Mouse (Mus musculus) fat pad, adult 2 months (tissue): ENCODE data around the gene Slc37a2.
A peak's percentile ranks its signal among the peaks of the same experiment; 100 is the strongest.

Experiments
- DNase-seq: peaks from one replicate; pipeline ENCODE4 v3.0.0-alpha.2; 2011; ENCODE audit warnings: low read depth, low spot score; ENCODE audit errors: extremely low read depth

Slc37a2 gene

DNA sequence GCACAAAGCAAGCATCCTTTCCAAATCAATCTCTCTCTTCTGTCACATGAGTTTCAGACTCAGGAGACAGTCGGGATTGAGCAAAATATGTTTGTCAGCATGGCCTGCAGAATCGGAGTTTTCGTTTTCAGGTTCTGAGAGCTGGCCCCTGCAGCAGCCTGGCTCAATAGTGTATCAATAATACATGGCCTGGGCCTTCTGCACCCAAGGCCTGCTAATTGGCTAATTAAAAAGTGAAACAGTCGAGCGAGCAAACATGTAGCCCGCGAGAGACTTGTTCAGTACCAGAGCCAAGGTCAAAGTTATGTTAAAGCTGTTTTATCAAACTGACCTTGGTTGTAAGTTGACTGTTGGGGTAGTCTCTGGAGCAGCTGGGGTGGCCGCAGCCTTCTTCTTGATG is 34.8 kb downstream of the Slc37a2 start:
- no peak for DNase-seq

DNA sequence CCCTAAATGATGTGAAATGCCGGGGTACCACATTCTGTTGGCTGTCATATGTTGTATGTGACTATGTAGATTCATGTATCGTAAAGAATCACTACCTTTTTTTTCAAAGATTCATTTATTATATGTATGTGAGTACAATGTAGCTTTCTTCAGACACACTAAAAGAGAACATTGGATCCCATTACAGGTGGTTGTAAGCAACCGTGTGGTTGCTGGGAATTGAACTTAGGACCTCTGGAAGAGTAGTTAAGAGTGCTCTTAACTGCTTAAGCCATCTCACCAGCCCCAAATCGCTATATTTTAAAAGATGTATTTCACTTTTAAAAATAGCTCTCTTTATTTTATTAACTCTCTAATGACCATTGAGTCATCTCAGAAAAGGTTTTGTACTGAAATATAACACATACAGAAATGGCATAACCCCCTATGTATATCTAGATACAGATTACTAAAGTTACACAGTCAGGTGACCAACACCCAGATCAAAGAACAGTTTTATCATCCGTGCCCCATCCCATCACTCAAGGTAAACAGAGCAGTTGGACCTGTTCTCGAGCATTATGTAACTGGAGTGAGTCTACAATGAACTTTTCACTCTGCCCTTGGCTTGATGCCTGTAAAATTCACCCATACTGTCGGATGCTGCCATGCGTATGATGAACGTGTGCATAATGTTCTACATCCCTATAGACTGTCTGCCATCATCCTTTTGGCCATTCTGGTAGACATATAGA is 41.0 kb downstream of the Slc37a2 start:
- no peak for DNase-seq

GRCm38 (mm10) chr9:37213060-37213738 is 42.3 kb downstream of the Slc37a2 start:
- no peak for DNase-seq

- peak; percentile 99 for DNase-seq
These were observed 47.6 kb downstream of the Slc37a2 start, which contains the start of gene Tmem218 for GRCm38 (mm10) chr9:37207929-37208411. Tmem218 (plus strand) TSS chr9:37208223.

DNA sequence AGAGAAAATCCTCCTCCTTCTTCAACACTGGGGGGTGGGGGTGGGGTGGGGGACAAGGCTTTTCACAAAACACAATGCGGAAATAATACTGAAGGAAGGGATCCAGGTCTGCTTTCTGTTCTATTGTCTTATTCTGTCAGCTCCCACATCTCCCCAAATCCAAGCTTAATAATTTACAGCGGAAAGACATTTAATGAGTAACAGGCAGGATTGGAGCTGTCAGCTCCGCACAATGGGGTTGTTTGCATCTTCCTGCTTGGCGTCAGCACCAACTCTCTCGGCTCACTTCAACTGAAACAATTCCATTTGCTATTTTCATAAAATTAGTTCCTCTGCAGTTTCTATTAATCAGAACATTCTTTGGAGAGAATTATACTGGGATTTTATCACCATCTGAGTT is 51.7 kb downstream of the Slc37a2 start:
- DNase-seq = no peak

DNA sequence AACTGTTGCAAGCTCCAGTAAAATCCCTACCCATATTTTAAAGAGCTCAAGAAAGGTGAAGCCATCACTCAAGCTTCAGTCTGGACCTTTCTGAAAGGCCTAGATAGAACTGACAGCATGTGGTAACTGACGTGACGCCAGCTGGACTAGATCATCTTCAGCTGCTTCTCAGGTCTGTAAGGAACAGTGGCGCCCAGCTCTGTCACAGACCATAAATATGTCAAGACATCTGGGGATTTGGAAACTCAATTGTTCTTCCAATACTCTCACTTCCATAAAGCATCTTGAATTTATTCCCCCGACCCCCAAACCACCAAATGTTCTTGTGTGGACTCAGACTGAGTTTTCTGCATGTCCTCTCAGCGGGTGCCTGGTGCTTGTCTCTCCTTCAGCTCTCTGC is 55.1 kb downstream of the Slc37a2 start:
- no peak for DNase-seq

- no peak for DNase-seq
These were observed 58.5 kb downstream of the Slc37a2 start for GRCm38 (mm10) chr9:37197067-37197466.

DNA sequence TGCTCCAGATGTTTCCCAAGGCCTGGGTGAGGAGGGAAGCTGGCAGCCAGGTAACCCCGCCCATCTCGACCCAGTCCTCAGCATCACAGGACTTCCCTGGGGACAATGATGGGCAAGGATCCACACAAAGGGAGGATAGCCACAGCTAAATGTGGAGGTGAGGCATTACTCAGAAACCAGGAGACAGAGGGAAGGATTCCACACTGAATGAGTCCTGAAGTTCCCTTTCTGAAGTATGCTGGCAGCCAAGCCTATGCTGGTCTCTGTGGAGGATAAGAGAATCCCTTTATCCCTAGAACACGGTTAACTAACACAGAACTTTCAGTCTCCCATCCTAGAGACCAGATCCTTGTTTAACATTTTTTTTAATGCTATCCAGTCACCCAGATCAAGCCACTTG is 67.5 kb downstream of the Slc37a2 start:
- DNase-seq = no peak

- DNase-seq = no peak
These were observed 68.1 kb downstream of the Slc37a2 start for GRCm38 (mm10) chr9:37187407-37187806.

GRCm38 (mm10) chr9:37183176-37183575 is 72.4 kb downstream of the Slc37a2 start:
- DNase-seq = no peak

GRCm38 (mm10) chr9:37181596-37181995 is 73.9 kb downstream of the Slc37a2 start:
- DNase-seq = no peak

DNA sequence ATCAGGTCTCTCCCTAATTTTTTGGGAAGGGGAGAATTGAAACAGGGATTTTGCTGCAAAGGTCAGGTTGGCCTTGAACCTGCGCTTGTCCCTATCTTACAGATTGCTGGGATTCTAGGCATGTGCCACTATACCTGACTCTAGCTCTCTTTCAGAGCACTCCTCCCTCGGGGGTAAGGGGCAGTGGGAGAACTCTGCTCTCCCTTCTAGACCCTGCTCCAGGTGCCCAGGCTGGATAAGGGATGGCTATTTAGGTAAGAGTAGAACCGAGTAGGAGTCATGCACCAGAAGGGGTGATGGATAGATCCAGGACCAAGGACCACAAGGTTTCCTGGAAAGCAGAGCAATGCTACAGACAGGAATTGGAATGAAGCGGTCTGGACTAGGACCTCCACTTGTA is 75.9 kb downstream of the Slc37a2 start:
- no peak for DNase-seq

DNA sequence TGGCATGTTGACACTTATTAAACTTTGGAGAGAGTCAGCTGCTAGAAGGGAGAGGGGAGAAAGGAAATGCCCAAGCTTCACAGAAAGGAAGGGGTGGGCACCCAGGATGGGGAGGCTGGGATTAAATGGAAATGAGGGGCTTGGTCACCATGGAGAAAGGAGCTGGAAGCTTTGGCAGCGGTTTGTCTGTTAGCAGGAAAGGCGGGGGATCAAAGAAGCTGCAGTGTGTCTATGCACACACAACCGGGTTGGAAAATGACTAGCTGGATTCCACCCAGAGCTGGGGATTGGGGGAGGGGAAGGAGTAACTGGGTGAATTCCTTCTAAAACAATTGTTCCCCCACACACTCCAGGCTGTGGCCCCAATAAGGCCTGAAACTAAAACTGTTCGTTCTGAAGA is 76.6 kb downstream of the Slc37a2 start:
- no peak for DNase-seq
